8 mouse cellular contexts compared by ENCODE assay signal in the genomic region with DNA sequence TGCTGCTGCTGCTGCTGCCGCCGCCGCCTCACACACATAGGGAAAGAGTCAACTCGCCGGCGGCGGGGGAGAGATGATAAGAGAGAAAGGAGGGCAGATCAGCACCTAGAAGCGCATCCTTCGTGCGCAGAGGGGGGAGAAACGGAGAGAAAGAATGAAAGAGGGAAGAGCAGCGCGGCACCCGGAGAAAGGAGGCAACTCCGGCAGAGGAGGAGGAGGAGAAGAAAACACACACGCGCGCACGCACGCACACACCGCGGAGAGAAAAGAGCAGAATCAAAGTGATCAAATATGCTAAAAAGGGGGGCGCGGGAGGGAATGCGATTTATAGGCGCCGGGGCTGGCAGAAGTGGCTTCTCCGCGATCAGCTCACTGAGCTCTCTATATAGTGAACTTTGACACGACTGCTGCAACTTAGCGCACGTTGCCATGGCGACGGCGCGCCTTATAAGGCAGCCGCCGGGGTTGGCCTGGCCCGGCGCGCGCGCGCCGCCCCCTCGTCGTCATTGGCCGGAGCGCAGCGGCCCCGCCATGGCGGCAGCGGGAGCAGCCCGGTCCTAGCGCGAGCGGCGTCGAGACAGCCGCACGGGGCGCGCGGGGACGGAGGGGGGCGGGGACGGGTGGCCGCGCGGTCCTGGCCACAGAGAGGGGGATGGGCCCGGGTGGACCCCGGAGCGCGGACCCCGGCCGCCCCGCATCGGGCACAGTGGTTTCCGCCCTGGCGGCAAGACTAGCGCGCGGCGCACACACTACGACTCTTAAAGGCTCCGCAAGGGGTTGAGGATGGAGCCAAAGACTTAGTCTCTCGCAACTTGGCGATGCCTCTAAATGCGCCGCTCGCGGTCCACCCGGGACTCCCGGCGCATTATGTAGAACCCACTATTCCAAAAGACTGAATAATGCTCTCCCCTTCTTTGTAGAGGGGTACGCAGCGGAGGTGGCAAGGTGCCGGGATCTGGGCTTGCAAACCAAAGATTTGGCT. TPM values are rescaled to one million over a fixed set of nuclear protein-coding genes. Genes with fewer than 3 reads are reported as not detected.
DNase-seq lines count a peak whose midpoint lies in the region; ATAC-seq and TF ChIP-seq lines count a peak whose summit lies in the region.

No protein-coding gene starts in this region.

- 0 out of 2 replicates have a peak, but pooled peaks have one; percentile 28 for TF ChIP-seq POLR2A in brain, embryonic 14.5 days (IDR thresholded peaks at IDR 0.05; ENCODE audit: borderline replicate concordance, extremely low read depth, insufficient read depth, insufficient read length, poor library complexity, severe bottlenecking)
- peak; percentile 66 for TF ChIP-seq POLR2A in embryonic fibroblast, embryonic 13.5 days (IDR thresholded peaks at IDR 0.05; ENCODE audit: low read depth, low read length)
- TF ChIP-seq POLR2A in limb, embryonic 14.5 days (IDR thresholded peaks at IDR 0.05; ENCODE audit: borderline replicate concordance, extremely low read depth, insufficient read depth, insufficient read length): 0 out of 2 replicates have a peak, but pooled peaks have one; percentile 9

- H3K9ac ChIP-seq in kidney, embryonic 14.5 days (ENCODE audit: low read depth, low read length): peak overlapping the region; percentile 100
- H3K9ac ChIP-seq in limb, embryonic 14.5 days (ENCODE audit: low read depth, low read length, severe bottlenecking): peak overlapping the region; percentile 98
- H3K9ac ChIP-seq in midbrain, postnatal 0 days (replicated peaks; ENCODE audit: low read length, poor library complexity, severe bottlenecking): peak overlapping the region; percentile 72

- H3K36me3 ChIP-seq in heart, embryonic 10.5 days: peaks cover 16% of the 10 kb centered on the region
- peaks cover 27% of the 10 kb centered on the region for H3K36me3 ChIP-seq in kidney, embryonic 14.5 days (ENCODE audit: control insufficient read depth, insufficient read depth, low read length)
- peaks cover 18% of the 10 kb centered on the region for H3K36me3 ChIP-seq in limb, embryonic 14.5 days (ENCODE audit: control insufficient read depth, insufficient read depth, low read length)
- H3K36me3 ChIP-seq in midbrain, postnatal 0 days (ENCODE audit: insufficient read depth, low read length): no peaks in the 10 kb centered on the region

- peak; percentile 19 for DNase-seq in CD4-positive helper T cell, adult 2 months (ENCODE audit: low read depth, low spot score)
- DNase-seq in brain, embryonic 14.5 days (ENCODE audit: low read depth): peak; percentile 98
- peak; percentile 94 for DNase-seq in heart, embryonic 10.5 days (ENCODE audit: low spot score)
- DNase-seq in limb, embryonic 14.5 days (ENCODE audit: low spot score): peak; percentile 99
- peak; percentile 99 for DNase-seq in midbrain, postnatal 0 days (ENCODE audit: low spot score)
- DNase-seq in testis, postnatal 10 days (ENCODE audit: low spot score): peak; percentile 94

- no peak; the same call in 1 of the 2 replicates for TF ChIP-seq CTCF in brain, embryonic 14.5 days (IDR thresholded peaks at IDR 0.05; ENCODE audit: borderline replicate concordance, extremely low read depth, insufficient read depth, insufficient read length)
- TF ChIP-seq CTCF in embryonic fibroblast, embryonic 13.5 days (IDR thresholded peaks at IDR 0.05; ENCODE audit: borderline replicate concordance, insufficient read depth, low read length): no peak
- TF ChIP-seq CTCF in midbrain, postnatal 0 days (IDR thresholded peaks at IDR 0.05): peak; percentile 23

- H3K27ac ChIP-seq in embryonic fibroblast, embryonic 13.5 days (ENCODE audit: insufficient read depth, low read length): peak overlapping the region; percentile 96
- peak overlapping the region; percentile 96 for H3K27ac ChIP-seq in heart, embryonic 10.5 days
- H3K27ac ChIP-seq in kidney, embryonic 14.5 days (ENCODE audit: low read depth, low read length): peak overlapping the region; percentile 100
- peak overlapping the region; percentile 99 for H3K27ac ChIP-seq in limb, embryonic 14.5 days (replicated peaks; ENCODE audit: low read depth, low read length)
- H3K27ac ChIP-seq in midbrain, postnatal 0 days (ENCODE audit: low read depth, low read length): peak overlapping the region; percentile 82

- no peaks in the 10 kb centered on the region for H3K9me3 ChIP-seq in heart, embryonic 10.5 days
- no peaks in the 10 kb centered on the region for H3K9me3 ChIP-seq in kidney, embryonic 14.5 days (ENCODE audit: control insufficient read depth, low read length)
- H3K9me3 ChIP-seq in limb, embryonic 14.5 days (ENCODE audit: control insufficient read depth, low read length): no peaks in the 10 kb centered on the region
- no peaks in the 10 kb centered on the region for H3K9me3 ChIP-seq in midbrain, postnatal 0 days (ENCODE audit: low read length)

- peaks cover 28% of the 10 kb centered on the region for H3K27me3 ChIP-seq in heart, embryonic 10.5 days (ENCODE audit: insufficient read depth, poor library complexity, severe bottlenecking)
- H3K27me3 ChIP-seq in kidney, embryonic 14.5 days (ENCODE audit: control insufficient read depth, insufficient read depth, low read length): no peaks in the 10 kb centered on the region
- H3K27me3 ChIP-seq in limb, embryonic 14.5 days (ENCODE audit: control insufficient read depth, insufficient read depth, low read length): peaks cover 11% of the 10 kb centered on the region; the same call in 1 of the 2 replicates
- peaks cover 29% of the 10 kb centered on the region for H3K27me3 ChIP-seq in midbrain, postnatal 0 days (ENCODE audit: insufficient read depth, low read length)

- H3K4me2 ChIP-seq in kidney, embryonic 14.5 days (replicated peaks; ENCODE audit: low read depth, low read length): peak overlapping the region; percentile 82
- H3K4me2 ChIP-seq in limb, embryonic 14.5 days (replicated peaks; ENCODE audit: low read depth, low read length, severe bottlenecking): peak overlapping the region; percentile 88
- peak overlapping the region; percentile 87 for H3K4me2 ChIP-seq in midbrain, postnatal 0 days (ENCODE audit: low read depth, low read length, poor library complexity, severe bottlenecking)

- no peaks in the 10 kb centered on the region for H3K4me1 ChIP-seq in embryonic fibroblast, embryonic 13.5 days (ENCODE audit: control insufficient read depth, insufficient read depth, low read length)
- peaks cover 12% of the 10 kb centered on the region for H3K4me1 ChIP-seq in heart, embryonic 10.5 days
- H3K4me1 ChIP-seq in kidney, embryonic 14.5 days (ENCODE audit: control insufficient read depth, insufficient read depth, low read length): no peaks in the 10 kb centered on the region
- H3K4me1 ChIP-seq in limb, embryonic 14.5 days (ENCODE audit: control insufficient read depth, insufficient read depth, low read length): peaks cover 15% of the 10 kb centered on the region
- H3K4me1 ChIP-seq in midbrain, postnatal 0 days (ENCODE audit: insufficient read depth, low read length): no peaks in the 10 kb centered on the region

- peak overlapping the region; percentile 60 for H3K4me3 ChIP-seq in embryonic fibroblast, embryonic 13.5 days (ENCODE audit: insufficient read depth, low read length)
- H3K4me3 ChIP-seq in heart, embryonic 10.5 days: peak overlapping the region; percentile 82
- H3K4me3 ChIP-seq in kidney, embryonic 14.5 days (ENCODE audit: low read length): peak overlapping the region; percentile 96
- H3K4me3 ChIP-seq in limb, embryonic 14.5 days (replicated peaks; ENCODE audit: low read length): peak overlapping the region; percentile 81
- peak overlapping the region; percentile 68 for H3K4me3 ChIP-seq in midbrain, postnatal 0 days (ENCODE audit: low read depth, low read length)

- ATAC-seq in kidney, embryonic 14.5 days (ENCODE audit: low FRiP score, low TSS enrichment): peak; percentile 92
- peak; percentile 88 for ATAC-seq in limb, embryonic 14.5 days (ENCODE audit: low FRiP score, low read depth)
- ATAC-seq in midbrain, postnatal 0 days (ENCODE audit: low FRiP score): peak; percentile 92

- WGBS in heart, embryonic 10.5 days: under 1% methylated on average over 98 of the region's 98 CpGs
- under 1% methylated on average over 88 of the region's 98 CpGs for WGBS in kidney, embryonic 14.5 days
- under 1% methylated on average over 82 of the region's 98 CpGs for WGBS in limb, embryonic 14.5 days
- under 1% methylated on average over 91 of the region's 98 CpGs for WGBS in midbrain, postnatal 0 days

RNA-seq across cellular contexts. Expression of a gene that starts 4.9 kb away (rescaled TPM):
- 244 and 291 TPM in 2 replicates for polyA plus RNA-seq in brain, embryonic 14.5 days (2012; rRNA removed)
- 47.0 and 54.4 TPM in 2 replicates for polyA plus RNA-seq in embryonic fibroblast, embryonic 13.5 days (2011; ENCODE audit: insufficient read length, low read depth, missing spikeins)
- polyA plus RNA-seq in heart, embryonic 10.5 days (2016; fragmentation: Nextera tagmentation; extraction: Ambion mirVana): 16.2 and 48.0 TPM in 2 replicates
- polyA plus RNA-seq in kidney, embryonic 14.5 days (2014; fragmentation: Nextera tagmentation; extraction: Ambion mirVana): 310 and 320 TPM in 2 replicates
- 80.2 and 134 TPM in 2 replicates for polyA plus RNA-seq in limb, embryonic 14.5 days (2012; rRNA removed)
- polyA plus RNA-seq in limb, embryonic 14.5 days (2014; fragmentation: Nextera tagmentation; extraction: Ambion mirVana): 54.7 and 60.8 TPM in 2 replicates
- total RNA-seq in midbrain, postnatal 0 days (2014; rRNA removed): 38.9 and 43.2 TPM in 2 replicates
- polyA plus RNA-seq in midbrain, postnatal 0 days (2015; fragmentation: Nextera tagmentation; extraction: Ambion mirVana): 65.4 and 81.6 TPM in 2 replicates

Comparison
In these comparisons a context has a peak if more than half of its experiments do, and no peak if none do; other contexts are left out.
1. Peak in every context shown above with its lines: DNase-seq, ATAC-seq, H3K4me3 ChIP-seq and H3K27ac ChIP-seq.
2. DNase-seq: peak in every context shown above with its lines; median percentile 99 in limb, embryonic 14.5 days; 99 in midbrain, postnatal 0 days; 98 in brain, embryonic 14.5 days; 94 in heart, embryonic 10.5 days; 94 in testis, postnatal 10 days; 19 in CD4-positive helper T cell, adult 2 months.
3. POLR2A ChIP-seq: peak in every context shown above with its lines; median percentile 66 in embryonic fibroblast, embryonic 13.5 days; 28 in brain, embryonic 14.5 days; 9 in limb, embryonic 14.5 days.